Mouse (Mus musculus): ENCODE results near the gene Gm10073.

GRCm38 (mm10) chr8:106610958-106611640, 37.8 kb upstream of the Gm10073 start:
- TF ChIP-seq CTCF (IDR thresholded peaks at IDR 0.05; ENCODE audit: borderline replicate concordance, insufficient read depth, low read length), result no peak
- no peak for TF ChIP-seq POLR2A (IDR thresholded peaks at IDR 0.05; ENCODE audit: low read depth, low read length)

Measured in embryonic fibroblast, embryonic 13.5 days (primary cell).